Mouse (Mus musculus) small intestine, adult 2 months (tissue): ENCODE measurements at regions not wholly inside any gene's neighbourhood (a gene's known extent, or its start where the extent isn't known, plus 50 kb on each side); places are given as distances from the start of the nearest gene placed in this dataset.

ENCODE experiments used
- H3K27ac ChIP-seq: fragments of 200-500 bp; 2 replicates; pipeline ENCODE4 v1.5.1; 2012; ENCODE audit warnings: low read depth, low read length, control low read depth, inconsistent platforms; ENCODE audit not compliant: insufficient read depth
- H3K27me3 ChIP-seq: fragments of 200-500 bp; 2 replicates; pipeline ENCODE4 v1.6.1; 2012; ENCODE audit warnings: mild to moderate bottlenecking, moderate library complexity, low read length, inconsistent platforms; ENCODE audit not compliant: control insufficient read depth, insufficient read depth
- H3K36me3 ChIP-seq: fragments of 200-500 bp; 2 replicates; pipeline ENCODE4 v1.6.1; 2012; ENCODE audit warnings: mild to moderate bottlenecking, low read length, control low read depth, inconsistent platforms; ENCODE audit not compliant: control insufficient read depth, insufficient read depth
- H3K4me1 ChIP-seq: fragments of 200-500 bp; 2 replicates; pipeline ENCODE4 v1.6.1; 2012; ENCODE audit warnings: low read length, inconsistent platforms, mixed read lengths; ENCODE audit not compliant: control insufficient read depth, insufficient read depth, insufficient read length
- H3K4me3 ChIP-seq: fragments of 200-500 bp; 2 replicates; pipeline ENCODE4 v1.5.1; 2012; ENCODE audit warnings: low read depth, mild to moderate bottlenecking, control low read depth, inconsistent platforms, low read length, moderate library complexity
- CTCF ChIP-seq: fragments of 200-500 bp; IDR thresholded peaks from 2 replicates; pipeline ENCODE4 v1.5.1; 2012; ENCODE audit warnings: low read depth, mild to moderate bottlenecking, control low read depth, inconsistent platforms, low read length, moderate library complexity, mixed read lengths; ENCODE audit not compliant: insufficient replicate concordance, insufficient read length; ENCODE audit errors: extremely low read depth
- POLR2A ChIP-seq: fragments of 200-500 bp; IDR thresholded peaks from 2 replicates; pipeline ENCODE4 v1.6.1; 2012; ENCODE audit warnings: low read depth, mild to moderate bottlenecking, control low read depth, inconsistent platforms, low read length, moderate library complexity
- WGBS: fragments of 180-500 bp; shearing (Covaris S2); methylation state at CpG from one replicate; pipeline ENCODE4 v1.1.7; 2018; 5-methylcytosine and 5-hydroxymethylcytosine counted together

DNA sequence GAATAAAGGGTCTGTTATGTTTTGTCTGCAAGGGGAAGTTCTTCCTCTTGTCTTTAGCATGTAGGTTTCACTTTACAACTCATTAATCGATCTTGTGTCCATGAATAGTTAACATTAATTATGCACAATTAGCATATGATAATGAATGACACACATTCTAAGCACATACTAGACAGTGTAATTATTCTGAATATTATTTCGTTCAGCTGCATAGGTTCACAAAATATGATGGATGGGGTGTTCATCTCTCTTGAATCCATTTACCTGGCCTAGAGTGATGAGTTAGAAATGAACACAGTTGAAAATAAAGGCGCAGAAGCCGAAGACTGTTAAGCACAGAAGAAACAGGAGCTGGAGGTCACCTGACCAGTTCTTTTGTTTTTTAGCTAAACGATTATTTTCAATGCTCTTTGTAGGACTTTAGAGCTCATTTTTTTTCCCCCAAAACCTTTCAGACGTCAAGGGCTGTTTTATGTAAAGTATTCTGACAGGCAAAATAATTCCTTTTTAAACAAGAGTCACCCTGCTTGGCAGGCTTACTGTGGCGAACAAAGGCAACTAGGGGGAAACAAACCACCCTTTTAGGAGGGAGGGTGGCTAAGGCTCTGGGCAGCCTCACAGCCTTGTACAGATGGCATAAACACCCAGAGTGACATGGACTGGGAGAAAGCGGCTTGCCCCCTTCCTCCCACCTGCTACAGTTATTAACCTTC, 241.6 kb upstream of the Atp5g3 start:
- Histone ChIP-seq H3K4me3 (no peak overlapping the region), H3K4me1 (0 out of 2 replicates have a peak, but pooled peaks cover 2% of the 10 kb centered on the region), H3K27ac (no peak overlapping the region), H3K27me3 (no peaks in the 10 kb centered on the region), H3K36me3 (no peaks in the 10 kb centered on the region)
- WGBS, result 67% methylated on average over 8 of the region's 8 CpGs
- no peak for TF ChIP-seq CTCF
- no peak for TF ChIP-seq POLR2A

DNA sequence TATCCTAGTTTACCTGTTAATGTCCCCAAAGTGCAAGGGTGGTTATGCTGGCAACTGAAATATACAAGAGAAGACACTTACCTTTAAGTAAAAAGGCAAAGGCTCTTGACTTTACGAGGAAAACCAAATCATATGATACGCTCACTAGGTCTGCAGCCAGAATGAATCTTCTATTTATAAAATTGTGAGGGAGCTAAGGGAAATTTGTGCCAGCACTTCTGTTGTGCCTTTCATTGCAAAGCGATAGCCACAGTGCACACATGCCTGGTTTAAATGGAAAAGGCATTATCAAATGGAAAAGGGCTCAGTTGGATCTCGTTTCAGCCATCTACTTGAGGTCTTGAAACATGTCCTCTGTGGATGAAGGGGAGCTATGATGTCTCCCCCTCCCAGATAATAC, 236.1 kb upstream of the Atp5g3 start:
- Histone ChIP-seq H3K4me1 (no peaks in the 10 kb centered on the region), H3K4me3 (no peak overlapping the region), H3K36me3 (no peaks in the 10 kb centered on the region), H3K27me3 (no peaks in the 10 kb centered on the region), H3K27ac (no peak overlapping the region)
- no peak for TF ChIP-seq CTCF
- TF ChIP-seq POLR2A, result no peak
- WGBS, result 75% methylated on average over 4 of the region's 4 CpGs

DNA sequence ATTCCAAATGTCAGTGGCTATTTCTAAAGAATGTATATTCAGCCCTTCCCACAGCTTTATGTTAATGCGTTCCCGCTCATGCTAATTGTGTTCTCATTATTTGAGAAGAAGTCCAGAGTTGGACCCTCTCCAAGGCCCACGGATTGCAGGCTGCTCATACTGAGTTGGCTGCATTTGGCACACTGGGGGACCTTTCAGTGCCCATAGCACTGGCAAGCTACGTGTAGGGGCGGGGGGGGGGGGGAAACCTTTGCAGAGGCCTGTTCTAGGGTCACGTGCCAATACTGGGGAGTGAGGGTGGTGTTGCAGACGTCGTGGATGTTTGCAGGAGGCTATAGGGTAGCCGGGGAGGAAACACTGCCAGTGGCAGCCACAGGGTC, 225.5 kb upstream of the Atp5g3 start:
- WGBS, result 34% methylated on average over 9 of the region's 9 CpGs
- no peak overlapping the region for H3K4me3 ChIP-seq
- no peak for TF ChIP-seq POLR2A
- no peak for TF ChIP-seq CTCF
- H3K27ac ChIP-seq, result no peak overlapping the region
- H3K36me3 ChIP-seq, result no peaks in the 10 kb centered on the region
- H3K27me3 ChIP-seq, result no peaks in the 10 kb centered on the region
- peaks cover 2% of the 10 kb centered on the region; the same call in 1 of the 2 replicates for H3K4me1 ChIP-seq

DNA sequence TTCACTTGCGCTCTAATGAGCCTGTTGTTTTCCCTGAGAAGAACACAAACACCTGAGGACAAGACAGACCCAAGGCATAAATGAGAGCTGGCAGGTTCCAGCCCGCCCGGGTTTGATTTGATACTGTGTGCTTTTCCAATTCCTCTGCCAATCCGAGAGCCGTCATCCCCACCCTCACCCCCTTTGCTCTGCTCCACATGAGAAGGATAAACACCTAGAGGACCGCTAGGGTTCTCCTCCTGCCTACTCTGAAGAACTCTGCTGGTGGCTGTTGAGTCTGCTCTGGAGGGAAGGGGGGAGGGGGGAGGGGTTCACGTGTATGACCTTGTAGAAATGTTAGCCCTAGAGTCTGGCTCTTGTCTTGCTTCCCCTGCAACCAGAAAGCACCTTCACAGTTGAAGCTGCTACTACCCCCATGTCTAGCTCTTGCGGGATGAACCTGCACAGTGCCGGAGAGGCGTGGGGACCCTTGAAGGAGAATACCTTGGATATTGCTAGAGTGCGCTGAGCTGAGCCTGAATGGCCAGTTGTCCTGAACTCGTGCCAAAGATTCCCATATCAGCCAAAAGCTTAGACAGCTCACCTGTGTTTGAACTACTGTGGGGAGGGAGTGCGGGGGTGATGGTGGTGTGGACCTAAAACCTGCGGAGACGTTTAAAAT, 225.0 kb upstream of the Atp5g3 start:
- Histone ChIP-seq H3K27me3 (no peaks in the 10 kb centered on the region), H3K27ac (no peak overlapping the region), H3K36me3 (no peaks in the 10 kb centered on the region), H3K4me1 (peaks cover 2% of the 10 kb centered on the region; the same call in 1 of the 2 replicates), H3K4me3 (no peak overlapping the region)
- TF ChIP-seq POLR2A (no peak), CTCF (no peak)
- WGBS, result 54% methylated on average over 15 of the region's 15 CpGs

DNA sequence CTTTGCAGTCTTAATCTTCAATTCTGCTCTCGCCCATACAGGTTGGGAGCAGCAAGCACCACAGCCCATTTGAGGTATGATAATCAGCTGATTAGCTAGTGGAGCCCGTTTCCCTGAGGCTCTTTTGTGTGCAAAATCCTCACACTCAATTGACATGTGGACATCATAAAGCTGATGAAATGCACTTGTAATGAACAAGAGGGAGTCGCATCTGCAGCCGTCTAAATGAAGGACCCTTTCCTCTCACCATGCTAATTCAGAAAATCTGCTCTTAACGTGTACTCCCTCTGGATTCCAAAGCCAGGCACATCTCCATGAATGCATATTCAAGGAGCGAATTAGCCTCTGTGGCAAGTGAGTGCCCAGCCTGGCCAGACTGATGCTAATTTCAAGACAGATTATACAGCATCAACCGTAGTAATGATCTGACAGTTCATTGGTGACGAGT, 219.0 kb upstream of the Atp5g3 start:
- Histone ChIP-seq H3K4me3 (no peak overlapping the region), H3K36me3 (no peaks in the 10 kb centered on the region), H3K27ac (no peak overlapping the region), H3K4me1 (no peaks in the 10 kb centered on the region), H3K27me3 (peaks cover 5% of the 10 kb centered on the region)
- WGBS, result 33% methylated on average over 8 of the region's 8 CpGs
- no peak for TF ChIP-seq CTCF
- no peak for TF ChIP-seq POLR2A

DNA sequence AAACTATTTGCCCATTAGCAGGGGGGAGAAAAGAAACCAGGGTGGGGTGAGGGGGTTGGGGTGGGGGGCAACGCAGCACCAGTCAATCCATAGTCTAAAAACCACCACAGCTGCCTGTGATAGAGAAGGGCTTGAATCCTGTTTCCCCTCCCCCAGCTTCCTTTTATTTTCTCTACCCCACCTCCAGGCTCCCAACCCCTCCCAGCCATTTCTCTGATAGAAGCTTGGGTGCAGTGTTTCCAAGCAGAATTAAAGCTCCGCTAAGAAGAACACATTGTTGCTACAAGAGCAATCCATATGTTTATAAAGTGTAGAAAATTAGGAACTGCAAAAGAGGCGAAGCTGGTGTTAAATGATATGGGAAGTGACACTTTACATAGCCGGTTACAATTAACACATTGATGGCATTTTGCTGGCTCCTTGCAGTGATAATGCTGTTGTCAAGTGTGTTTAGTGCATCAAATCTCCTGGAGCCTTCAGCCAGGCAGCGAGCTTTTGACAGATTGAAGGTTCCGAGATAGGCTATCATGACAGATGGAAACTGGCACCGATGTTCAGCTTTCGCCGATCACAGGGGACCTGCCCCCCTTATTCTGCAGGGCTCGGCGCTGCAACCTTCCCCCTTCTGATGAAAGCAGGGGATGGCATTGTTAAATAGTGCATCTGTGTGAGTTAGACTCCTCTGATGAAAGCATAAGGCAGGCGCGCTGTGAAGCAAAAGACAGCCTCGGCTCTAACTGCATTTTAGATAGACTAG, 217.8 kb upstream of the Atp5g3 start:
- H3K4me3 ChIP-seq, result no peak overlapping the region
- no peaks in the 10 kb centered on the region for H3K4me1 ChIP-seq
- peaks cover 5% of the 10 kb centered on the region for H3K27me3 ChIP-seq
- H3K27ac ChIP-seq, result no peak overlapping the region
- no peak for TF ChIP-seq CTCF
- no peak for TF ChIP-seq POLR2A
- H3K36me3 ChIP-seq, result no peaks in the 10 kb centered on the region
- WGBS, result 7% methylated on average over 14 of the region's 14 CpGs

DNA sequence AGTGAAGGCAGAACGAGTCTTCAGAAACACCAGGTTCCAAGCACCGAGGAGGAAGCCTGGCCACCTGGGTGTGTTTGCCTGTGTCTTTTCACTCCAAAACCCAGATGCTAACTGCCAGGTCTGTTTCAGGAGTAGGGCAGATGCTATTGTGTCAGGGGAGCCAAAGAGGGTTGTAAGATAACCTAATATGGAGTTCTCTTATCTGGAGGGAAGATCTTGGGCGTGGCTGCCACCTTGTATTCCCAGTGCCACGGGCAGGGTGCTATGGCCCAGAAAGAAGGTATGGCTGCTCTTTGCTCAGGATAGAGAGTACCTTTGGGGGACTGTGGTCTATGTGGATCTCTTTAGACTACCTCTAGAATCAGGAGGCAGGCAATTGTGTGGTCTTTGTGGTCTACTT, 216.0 kb upstream of the Atp5g3 start:
- H3K27me3 ChIP-seq, result peaks cover 5% of the 10 kb centered on the region
- TF ChIP-seq POLR2A (no peak), CTCF (no peak)
- no peaks in the 10 kb centered on the region for H3K4me1 ChIP-seq
- H3K4me3 ChIP-seq, result no peak overlapping the region
- 62% methylated on average over 4 of the region's 4 CpGs for WGBS
- no peaks in the 10 kb centered on the region for H3K36me3 ChIP-seq
- no peak overlapping the region for H3K27ac ChIP-seq
